Mouse (Mus musculus): ENCODE measurements around the gene Hp1bp3.

DNA sequence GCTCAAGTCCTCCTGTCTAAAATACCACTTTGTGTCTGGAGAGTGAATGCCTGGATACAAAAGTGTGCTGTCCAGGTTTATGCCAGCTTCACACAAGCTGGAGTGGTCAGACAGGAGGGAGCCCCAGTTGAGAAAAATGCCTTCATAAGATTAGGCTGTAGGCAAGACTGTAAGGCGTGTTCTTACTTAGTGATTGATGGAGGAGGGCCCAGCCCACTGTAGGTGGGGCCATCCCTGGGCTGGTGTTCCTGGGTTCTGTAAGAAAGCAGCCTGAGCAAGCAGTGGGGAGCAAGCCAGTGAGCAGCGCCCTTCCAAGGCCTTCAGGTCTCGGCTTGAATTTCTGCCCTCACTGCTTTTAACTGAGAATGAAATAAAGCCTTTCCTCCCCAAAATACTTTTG is 47.9 kb upstream of the Hp1bp3 start:
- no peak for TF ChIP-seq CTCF (IDR thresholded peaks at IDR 0.05; ENCODE audit: control insufficient read depth, insufficient read depth, insufficient replicate concordance, low read depth, low read length)
- no peak for TF ChIP-seq POLR2A (IDR thresholded peaks at IDR 0.05; ENCODE audit: control insufficient read depth, low read depth, low read length)

Measured in testis, adult 2 months (tissue).